Mouse (Mus musculus): ENCODE data around the gene Ttf1. TPM values are rescaled to one million over a fixed set of nuclear protein-coding genes. Genes with fewer than 3 reads are reported as not detected.
A peak's percentile ranks its signal among the peaks of the same experiment; 100 is the strongest.

Gene Ttf1
- polyA plus RNA-seq, 3 experiments from 2014 or later = 15.4 to 23.6 (median 18.4) TPM

GRCm38 (mm10) chr2:29130118-29130899 lies 70.2 kb downstream of the Ttf1 start:
- ATAC-seq = peak; percentile 43

- no peak for ATAC-seq
Measured at GRCm38 (mm10) chr2:29135161-29135560, 75.1 kb downstream of the Ttf1 start.

Other genes starting within 250 kb of the Ttf1 start
- gene Gtf3c4, start 219.9 kb upstream of the Ttf1 start, polyA plus RNA-seq (2017; shearing (Covaris generic)) = 1 to 10 TPM; 1.5 to 3.1 (median 1.9) TPM
- gene Ddx31, start 219.9 kb upstream of the Ttf1 start, polyA plus RNA-seq (2017; shearing (Covaris generic)) = 10 to 100 TPM; 11.2 to 17.9 (median 11.8) TPM
- not detected for gene Barhl1, start 143.6 kb upstream of the Ttf1 start, polyA plus RNA-seq (2017; shearing (Covaris generic))
- gene Cfap77, start 5.2 kb upstream of the Ttf1 start, polyA plus RNA-seq (2017; shearing (Covaris generic)) = under 1 TPM in 2 of 3 experiments, not detected in 1; 0.73 to 0.95 TPM
- 10 to 100 TPM; 27.3 to 30.5 (median 29.8) TPM for gene Setx, start 63.9 kb downstream of the Ttf1 start, polyA plus RNA-seq (2017; shearing (Covaris generic))
- 1 to 10 TPM; 2.7 to 3.4 (median 2.9) TPM for gene Ntng2, start 192.7 kb downstream of the Ttf1 start, polyA plus RNA-seq (2017; shearing (Covaris generic))

Measured in inflammation-experienced regulatory T-cells, adult 6 months (primary cell).